Mouse (Mus musculus): ENCODE measurements around the gene Bank1. TPM values are rescaled to one million over a fixed set of nuclear protein-coding genes. Genes with fewer than 3 reads are reported as not detected.

The Bank1 gene
- polyA plus RNA-seq (2012; ENCODE audit: insufficient read depth, low replicate concordance): 0.37 TPM in 1 of 2 replicates, not detected in the other

- Histone ChIP-seq H3K27me3 (replicated peaks) (no peaks in the 10 kb centered on the region), H3K9me3 (no peaks in the 10 kb centered on the region), H3K4me3 (replicated peaks) (peak within 1 kb of the TSS; percentile 60), H3K36me3 (replicated peaks; ENCODE audit: low read length) (no peaks in the 10 kb centered on the region), H3K4me1 (peaks cover 35% of the 10 kb centered on the region)
- TF ChIP-seq FLI1 (IDR thresholded peaks at IDR 0.05; ENCODE audit: low read length): no peak
- TF ChIP-seq GATA1 (IDR thresholded peaks at IDR 0.05; ENCODE audit: borderline replicate concordance, low read length): no peak
Measured at GRCm38 (mm10) chr3:136325783-136326182, at the start of gene Bank1. Gene Bank1 (minus strand): TSS chr3:136326066.

GRCm38 (mm10) chr3:136369916-136370315, 44.0 kb upstream of the Bank1 start:
- H3K36me3 ChIP-seq (replicated peaks; ENCODE audit: low read length): no peaks in the 10 kb centered on the region
- H3K9me3 ChIP-seq: no peaks in the 10 kb centered on the region
- TF ChIP-seq GATA1 (IDR thresholded peaks at IDR 0.05; ENCODE audit: borderline replicate concordance, low read length): no peak
- TF ChIP-seq FLI1 (IDR thresholded peaks at IDR 0.05; ENCODE audit: low read length): no peak
- no peaks in the 10 kb centered on the region for H3K4me1 ChIP-seq
- H3K27me3 ChIP-seq (replicated peaks): no peaks in the 10 kb centered on the region
- no peak overlapping the region for H3K4me3 ChIP-seq (replicated peaks)

- H3K4me1 ChIP-seq: no peaks in the 10 kb centered on the region
- H3K36me3 ChIP-seq (replicated peaks; ENCODE audit: low read length): no peaks in the 10 kb centered on the region
- TF ChIP-seq GATA1 (IDR thresholded peaks at IDR 0.05; ENCODE audit: borderline replicate concordance, low read length) (no peak), FLI1 (IDR thresholded peaks at IDR 0.05; ENCODE audit: low read length) (no peak)
- H3K27me3 ChIP-seq (replicated peaks): no peaks in the 10 kb centered on the region
- no peak overlapping the region for H3K4me3 ChIP-seq (replicated peaks)
- H3K9me3 ChIP-seq: no peaks in the 10 kb centered on the region
Measured at GRCm38 (mm10) chr3:136369466-136369865, 43.6 kb upstream of the Bank1 start.

- no peak overlapping the region for H3K4me3 ChIP-seq (replicated peaks)
- H3K9me3 ChIP-seq: no peaks in the 10 kb centered on the region
- no peak for TF ChIP-seq GATA1 (IDR thresholded peaks at IDR 0.05; ENCODE audit: borderline replicate concordance, low read length)
- no peaks in the 10 kb centered on the region for H3K27me3 ChIP-seq (replicated peaks)
- H3K36me3 ChIP-seq (replicated peaks; ENCODE audit: low read length): no peaks in the 10 kb centered on the region
- H3K4me1 ChIP-seq: no peaks in the 10 kb centered on the region
Measured at GRCm38 (mm10) chr3:136368505-136368999, 42.7 kb upstream of the Bank1 start.

DNA sequence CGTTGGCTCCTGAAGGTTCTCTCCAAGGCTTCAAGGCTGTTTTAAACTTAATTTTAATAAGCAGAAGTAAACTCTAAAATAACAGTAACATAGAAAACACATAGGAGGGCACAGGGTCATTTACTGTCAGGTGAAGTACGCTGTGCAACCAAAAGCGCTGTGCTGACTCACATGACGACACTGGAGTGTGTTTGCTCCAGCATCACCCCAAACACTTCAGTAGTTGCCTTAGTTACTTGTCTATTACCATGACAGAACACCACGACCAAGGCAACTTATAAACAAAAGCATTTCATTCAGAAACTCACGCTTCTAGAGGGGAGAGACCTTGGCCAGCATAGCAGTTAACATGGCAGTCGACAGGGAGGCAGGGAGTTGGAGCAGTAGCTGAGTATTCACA, 23.8 kb upstream of the Bank1 start:
- no peaks in the 10 kb centered on the region for H3K36me3 ChIP-seq (replicated peaks; ENCODE audit: low read length)
- no peaks in the 10 kb centered on the region for H3K4me1 ChIP-seq
- peaks cover 2% of the 10 kb centered on the region for H3K27me3 ChIP-seq (replicated peaks)
- TF ChIP-seq GATA1 (IDR thresholded peaks at IDR 0.05; ENCODE audit: borderline replicate concordance, low read length): no peak
- no peak for TF ChIP-seq FLI1 (IDR thresholded peaks at IDR 0.05; ENCODE audit: low read length)
- no peaks in the 10 kb centered on the region for H3K9me3 ChIP-seq
- no peak overlapping the region for H3K4me3 ChIP-seq (replicated peaks)

DNA sequence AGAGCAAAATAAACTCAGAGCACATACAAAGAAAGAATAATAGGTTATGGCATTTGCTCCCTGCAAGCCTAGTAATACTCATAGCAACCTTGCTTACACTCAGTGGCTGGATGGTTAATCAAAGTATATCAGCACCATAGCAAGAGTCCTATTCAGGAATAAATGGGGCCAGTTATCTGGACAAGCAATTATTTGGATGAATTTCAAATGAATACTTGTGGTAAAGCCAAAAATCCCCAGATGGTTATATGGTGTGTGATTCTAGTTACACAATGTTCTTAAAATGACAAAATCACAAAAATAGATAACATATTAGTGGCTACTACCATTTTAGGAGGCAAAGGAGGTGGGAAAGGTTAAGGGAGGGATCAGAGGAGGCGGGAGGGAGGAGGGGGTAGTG, 22.7 kb upstream of the Bank1 start:
- TF ChIP-seq FLI1 (IDR thresholded peaks at IDR 0.05; ENCODE audit: low read length) (no peak), GATA1 (IDR thresholded peaks at IDR 0.05; ENCODE audit: borderline replicate concordance, low read length) (no peak)
- H3K4me3 ChIP-seq (replicated peaks): no peak overlapping the region
- no peaks in the 10 kb centered on the region for H3K4me1 ChIP-seq
- H3K36me3 ChIP-seq (replicated peaks; ENCODE audit: low read length): no peaks in the 10 kb centered on the region
- peaks cover 5% of the 10 kb centered on the region; the same call in 1 of the 2 replicates for H3K9me3 ChIP-seq
- H3K27me3 ChIP-seq (replicated peaks): peaks cover 2% of the 10 kb centered on the region

DNA sequence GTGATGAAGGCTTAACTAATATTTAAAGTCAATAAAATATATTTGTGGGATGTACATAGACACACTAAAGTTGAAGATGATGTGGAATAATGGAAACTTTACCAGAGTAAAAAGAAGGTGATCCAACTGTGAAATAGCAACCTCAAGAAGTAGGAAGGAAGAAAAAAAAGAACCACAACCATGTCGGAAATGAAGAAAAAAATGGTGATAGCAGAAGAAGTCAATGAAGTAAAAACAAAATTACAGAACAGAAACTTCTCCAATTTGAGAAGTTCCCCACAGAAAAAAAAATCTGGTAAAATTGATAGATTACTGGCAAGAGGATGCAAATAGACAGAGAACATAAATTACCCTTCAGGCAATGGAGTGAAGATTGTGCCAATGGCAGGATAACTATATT, 21.4 kb upstream of the Bank1 start:
- Histone ChIP-seq H3K27me3 (replicated peaks) (peaks cover 2% of the 10 kb centered on the region), H3K9me3 (peaks cover 8% of the 10 kb centered on the region; the same call in 1 of the 2 replicates), H3K4me3 (replicated peaks) (no peak overlapping the region), H3K4me1 (no peaks in the 10 kb centered on the region), H3K36me3 (replicated peaks; ENCODE audit: low read length) (no peaks in the 10 kb centered on the region)
- TF ChIP-seq FLI1 (IDR thresholded peaks at IDR 0.05; ENCODE audit: low read length): no peak
- no peak for TF ChIP-seq GATA1 (IDR thresholded peaks at IDR 0.05; ENCODE audit: borderline replicate concordance, low read length)

GRCm38 (mm10) chr3:136341911-136342310, 16.0 kb upstream of the Bank1 start:
- peaks cover 2% of the 10 kb centered on the region for H3K27me3 ChIP-seq (replicated peaks)
- H3K9me3 ChIP-seq: peaks cover 8% of the 10 kb centered on the region; the same call in 1 of the 2 replicates
- TF ChIP-seq FLI1 (IDR thresholded peaks at IDR 0.05; ENCODE audit: low read length) (no peak), GATA1 (IDR thresholded peaks at IDR 0.05; ENCODE audit: borderline replicate concordance, low read length) (no peak)
- H3K36me3 ChIP-seq (replicated peaks; ENCODE audit: low read length): no peaks in the 10 kb centered on the region
- no peak overlapping the region for H3K4me3 ChIP-seq (replicated peaks)
- no peaks in the 10 kb centered on the region for H3K4me1 ChIP-seq

- TF ChIP-seq FLI1 (IDR thresholded peaks at IDR 0.05; ENCODE audit: low read length): no peak
- no peak overlapping the region for H3K4me3 ChIP-seq (replicated peaks)
- H3K4me1 ChIP-seq: no peaks in the 10 kb centered on the region
- no peaks in the 10 kb centered on the region for H3K36me3 ChIP-seq (replicated peaks; ENCODE audit: low read length)
- H3K9me3 ChIP-seq: peaks cover 8% of the 10 kb centered on the region; the same call in 1 of the 2 replicates
- no peaks in the 10 kb centered on the region for H3K27me3 ChIP-seq (replicated peaks)
Measured at GRCm38 (mm10) chr3:136339896-136340295, 14.0 kb upstream of the Bank1 start.

DNA sequence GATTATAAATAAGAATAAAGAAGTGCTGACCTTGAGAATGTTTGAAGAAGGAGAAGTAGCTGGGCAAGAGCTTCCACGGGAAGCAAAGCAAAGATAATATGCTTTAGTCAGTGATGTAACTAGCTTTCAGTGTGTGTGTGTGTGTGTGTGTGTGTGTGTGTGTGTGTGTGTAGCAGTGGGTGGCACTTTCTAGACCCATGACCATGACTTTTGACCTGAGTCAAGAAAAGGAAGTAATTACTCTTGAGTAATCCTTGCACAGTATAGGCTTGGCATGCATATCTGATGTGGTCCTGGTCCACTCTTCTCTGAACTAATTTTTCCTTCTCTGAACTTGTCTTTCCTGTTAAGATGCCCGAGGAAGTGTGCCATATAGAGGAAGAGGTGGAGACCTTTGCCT, 5.3 kb upstream of the Bank1 start:
- no peaks in the 10 kb centered on the region for H3K27me3 ChIP-seq (replicated peaks)
- TF ChIP-seq GATA1 (IDR thresholded peaks at IDR 0.05; ENCODE audit: borderline replicate concordance, low read length): no peak
- no peak for TF ChIP-seq FLI1 (IDR thresholded peaks at IDR 0.05; ENCODE audit: low read length)
- peaks cover 4% of the 10 kb centered on the region for H3K4me1 ChIP-seq
- no peaks in the 10 kb centered on the region for H3K36me3 ChIP-seq (replicated peaks; ENCODE audit: low read length)
- H3K4me3 ChIP-seq (replicated peaks): no peak overlapping the region
- no peaks in the 10 kb centered on the region for H3K9me3 ChIP-seq

GRCm38 (mm10) chr3:136330043-136330442, 4.2 kb upstream of the Bank1 start:
- H3K4me1 ChIP-seq: peaks cover 12% of the 10 kb centered on the region
- TF ChIP-seq GATA1 (IDR thresholded peaks at IDR 0.05; ENCODE audit: borderline replicate concordance, low read length) (no peak), FLI1 (IDR thresholded peaks at IDR 0.05; ENCODE audit: low read length) (no peak)

More at GRCm38 (mm10) chr3:136330043-136330442, 4.2 kb upstream of the Bank1 start:
- no peaks in the 10 kb centered on the region for H3K9me3 ChIP-seq
- no peaks in the 10 kb centered on the region for H3K36me3 ChIP-seq (replicated peaks; ENCODE audit: low read length)
- H3K4me3 ChIP-seq (replicated peaks): no peak overlapping the region
- no peaks in the 10 kb centered on the region for H3K27me3 ChIP-seq (replicated peaks)
